In genomic region chr6:8777411-8778295, GRCm38 (mm10) we compare ENCODE assay signal across 8 mouse cellular contexts. TPM values are rescaled to one million over a fixed set of nuclear protein-coding genes. Genes with fewer than 3 reads are reported as not detected.
A peak's percentile ranks its signal among the peaks of the same experiment; 100 is the strongest.
DNase-seq lines count a peak whose midpoint lies in the region; ATAC-seq and TF ChIP-seq lines count a peak whose summit lies in the region.

No protein-coding gene starts in this region.

- H3K9ac ChIP-seq in ES-E14 (ENCODE audit: insufficient read depth, low read depth, low read length, poor library complexity, severe bottlenecking) = peak overlapping the region; percentile 69
- H3K9ac ChIP-seq in forebrain, embryonic 14.5 days (ENCODE audit: low read length) = peak overlapping the region; percentile 83
- no peak overlapping the region; the same call in 1 of the 2 replicates for H3K9ac ChIP-seq in liver, embryonic 14.5 days (replicated peaks)
- peak overlapping the region; percentile 84 for H3K9ac ChIP-seq in neural tube, embryonic 12.5 days

- no peak for DNase-seq in ES-E14 (ENCODE audit: low read depth, low spot score)
- DNase-seq in forebrain, embryonic 14.5 days (ENCODE audit: low spot score) = peak; percentile 82
- DNase-seq in heart, postnatal 14 days = peak; percentile 70 to 73
- peak; percentile 75 to 83 for DNase-seq in kidney, postnatal 4 days
- DNase-seq in liver, embryonic 14.5 days (ENCODE audit: low read depth in 3 of 3, low spot score in 3 of 3) = no peak
- DNase-seq in urinary bladder, postnatal 25 days (ENCODE audit: low spot score) = peak; percentile 40

- no peak overlapping the region for H3K27ac ChIP-seq in ES-E14 (ENCODE audit: insufficient read depth, low read depth, low read length, poor library complexity, severe bottlenecking)
- peak overlapping the region; percentile 70 for H3K27ac ChIP-seq in brown adipose tissue, adult 24 weeks (replicated peaks; ENCODE audit: low read depth, low read length)
- H3K27ac ChIP-seq in forebrain, embryonic 14.5 days (ENCODE audit: low read depth, low read length) = peak overlapping the region; percentile 65
- H3K27ac ChIP-seq in liver, embryonic 14.5 days = no peak overlapping the region
- no peak overlapping the region for H3K27ac ChIP-seq in neural tube, embryonic 12.5 days

- peaks cover 6% of the 10 kb centered on the region; the same call in 1 of the 2 replicates for H3K27me3 ChIP-seq in forebrain, embryonic 14.5 days (replicated peaks; ENCODE audit: control insufficient read depth, insufficient read depth, low read length)
- H3K27me3 ChIP-seq in liver, embryonic 14.5 days (ENCODE audit: control insufficient read depth, insufficient read depth, low read length) = peaks cover 26% of the 10 kb centered on the region
- H3K27me3 ChIP-seq in neural tube, embryonic 12.5 days (replicated peaks) = no peaks in the 10 kb centered on the region

- intact Hi-C loops in heart, postnatal 14 days (cut with DNase I) = no loop called here

- under 1% methylated on average over 63 of the region's 69 CpGs for WGBS in forebrain, embryonic 14.5 days
- WGBS in liver, embryonic 14.5 days (ENCODE audit: insufficient replicate concordance) = under 1% methylated on average over 64 of the region's 69 CpGs
- WGBS in neural tube, embryonic 12.5 days = 1% methylated on average over 68 of the region's 69 CpGs

- TF ChIP-seq CTCF in liver, embryonic 14.5 days (IDR thresholded peaks at IDR 0.05; ENCODE audit: low read depth) = no peak

- H3K4me2 ChIP-seq in forebrain, embryonic 14.5 days (ENCODE audit: low read length) = peak overlapping the region; percentile 89
- peak overlapping the region; percentile 65 for H3K4me2 ChIP-seq in liver, embryonic 14.5 days (ENCODE audit: low read depth)
- peak overlapping the region; percentile 95 for H3K4me2 ChIP-seq in neural tube, embryonic 12.5 days (replicated peaks)

- peak; percentile 96 for ATAC-seq in forebrain, embryonic 14.5 days
- ATAC-seq in liver, embryonic 14.5 days (ENCODE audit: insufficient read depth) = peak; percentile 67; the same call in 1 of the 2 replicates
- ATAC-seq in neural tube, embryonic 12.5 days (ENCODE audit: low FRiP score, low read depth) = peak; percentile 95

- no peaks in the 10 kb centered on the region for H3K9me3 ChIP-seq in ES-E14 (ENCODE audit: control insufficient read depth, insufficient read depth, low read depth, low read length)
- no peaks in the 10 kb centered on the region for H3K9me3 ChIP-seq in forebrain, embryonic 14.5 days (replicated peaks; ENCODE audit: control insufficient read depth, low read length)
- no peaks in the 10 kb centered on the region for H3K9me3 ChIP-seq in liver, embryonic 14.5 days (ENCODE audit: control insufficient read depth, low read length)
- no peaks in the 10 kb centered on the region for H3K9me3 ChIP-seq in neural tube, embryonic 12.5 days

- in situ Hi-C loops in ES-E14 (cut with MboI; ENCODE audit: low sequenced_read_pairs in 2 of 2, unreplicated experiment in 2 of 2) = no loop called here

- no peak for TF ChIP-seq EP300 in liver, embryonic 14.5 days (IDR thresholded peaks at IDR 0.05; ENCODE audit: low read depth)

- no peaks in the 10 kb centered on the region for H3K36me3 ChIP-seq in ES-E14 (ENCODE audit: control insufficient read depth, insufficient read depth, low read length, poor library complexity, severe bottlenecking)
- no peaks in the 10 kb centered on the region for H3K36me3 ChIP-seq in forebrain, embryonic 14.5 days (ENCODE audit: control insufficient read depth, insufficient read depth, low read length)
- H3K36me3 ChIP-seq in liver, embryonic 14.5 days (replicated peaks; ENCODE audit: control insufficient read depth, insufficient read depth, low read depth) = no peaks in the 10 kb centered on the region
- no peaks in the 10 kb centered on the region for H3K36me3 ChIP-seq in neural tube, embryonic 12.5 days

- H3K4me3 ChIP-seq in ES-E14 (ENCODE audit: insufficient read depth in 1 of 2, low read depth in 1 of 2, low read length in 2 of 2, poor library complexity in 1 of 2, severe bottlenecking in 1 of 2) = peak overlapping the region; percentile 80 to 93
- peak overlapping the region; percentile 65 for H3K4me3 ChIP-seq in brown adipose tissue, adult 24 weeks (ENCODE audit: insufficient read depth, low read depth, low read length)
- peak overlapping the region; percentile 69 for H3K4me3 ChIP-seq in forebrain, embryonic 14.5 days (ENCODE audit: low read depth, low read length)
- H3K4me3 ChIP-seq in liver, embryonic 14.5 days (ENCODE audit: insufficient read depth in 1 of 2, low read depth in 2 of 2, low read length in 2 of 2) = peak overlapping the region; percentile 55 to 58
- H3K4me3 ChIP-seq in neural tube, embryonic 12.5 days = peak overlapping the region; percentile 80

- H3K4me1 ChIP-seq in ES-E14 (ENCODE audit: control insufficient read depth in 2 of 2, insufficient read depth in 2 of 2, low read length in 2 of 2, poor library complexity in 1 of 2) = no peaks in the 10 kb centered on the region
- H3K4me1 ChIP-seq in brown adipose tissue, adult 24 weeks (ENCODE audit: control insufficient read depth, insufficient read depth, insufficient read length, low read length) = no peaks in the 10 kb centered on the region
- H3K4me1 ChIP-seq in forebrain, embryonic 14.5 days (ENCODE audit: control insufficient read depth, insufficient read depth, low read length) = peaks cover 5% of the 10 kb centered on the region; the same call in 1 of the 2 replicates
- H3K4me1 ChIP-seq in liver, embryonic 14.5 days (replicated peaks; ENCODE audit: control insufficient read depth in 2 of 2, insufficient read depth in 2 of 2, low read length in 1 of 2) = no peaks in the 10 kb centered on the region
- H3K4me1 ChIP-seq in neural tube, embryonic 12.5 days = peaks cover 4% of the 10 kb centered on the region; the same call in 1 of the 2 replicates

TF ChIP-seq in ES-E14, 5 proteins besides CTCF, POLR2A, EP300 and RAD21:
- TF ChIP-seq MAFK (IDR thresholded peaks at IDR 0.05; ENCODE audit: insufficient read depth, low read depth, low read length) = no peak
- no peak for TF ChIP-seq ZC3H11A (IDR thresholded peaks at IDR 0.05; ENCODE audit: borderline replicate concordance, low read depth, low read length)
- no peak for TF ChIP-seq CHD2 (IDR thresholded peaks at IDR 0.05; ENCODE audit: low read depth, low read length)
- no peak for TF ChIP-seq HCFC1 (IDR thresholded peaks at IDR 0.05; ENCODE audit: borderline replicate concordance, insufficient read depth, low read length)
- no peak for TF ChIP-seq ZNF384 (IDR thresholded peaks at IDR 0.05; ENCODE audit: low read depth, low read length)

RNA-seq across cellular contexts. Expression of gene Ica1, which starts 0.6 kb away (rescaled TPM):
- total RNA-seq in ES-E14 (2012; rRNA removed) = 3.5 and 3.6 TPM in 2 replicates
- polyA plus RNA-seq in brown adipose tissue, adult 24 weeks (2012; ENCODE audit: insufficient read depth, insufficient read length, missing spikeins) = 5.5 and 7.5 TPM in 2 replicates
- polyA plus RNA-seq in forebrain, embryonic 14.5 days (2014; fragmentation: Nextera tagmentation; extraction: Ambion mirVana) = 44.0 and 48.4 TPM in 2 replicates
- 1 to 10 TPM; 6.3 to 9.1 TPM for total RNA-seq in heart, postnatal 14 days (2021)
- 1.0 and 1.9 TPM in 2 replicates for polyA plus RNA-seq in liver, embryonic 14.5 days (2012; rRNA removed)
- 5.0 and 5.5 TPM in 2 replicates for polyA plus RNA-seq in liver, embryonic 14.5 days (2014; fragmentation: Nextera tagmentation; extraction: Ambion mirVana)
- 23.8 and 26.4 TPM in 2 replicates for polyA plus RNA-seq in neural tube, embryonic 12.5 days (2016; fragmentation: Nextera tagmentation; extraction: Ambion mirVana)

Comparison
In these comparisons a context has a peak if more than half of its experiments do, and no peak if none do; other contexts are left out.
1. DNase-seq: peak in forebrain, embryonic 14.5 days (single experiment), heart, postnatal 14 days (2 of 2), kidney, postnatal 4 days (2 of 2) and urinary bladder, postnatal 25 days (single experiment); none in ES-E14 (single experiment) and liver, embryonic 14.5 days (0 of 3).
2. H3K27ac ChIP-seq: peak in brown adipose tissue, adult 24 weeks (single experiment) and forebrain, embryonic 14.5 days (single experiment); none in ES-E14 (single experiment), liver, embryonic 14.5 days (single experiment) and neural tube, embryonic 12.5 days (single experiment).
3. Peak in every context shown above with its lines, with median percentiles within 50 percentile points of each other: H3K4me3 ChIP-seq, ATAC-seq and H3K4me2 ChIP-seq.